Mouse (Mus musculus) hindbrain, embryonic 12.5 days (tissue): ENCODE measurements around the gene F3. TPM values are rescaled to one million over a fixed set of nuclear protein-coding genes. Genes with fewer than 3 reads are reported as not detected.
"Not testable (repeated sequence)": the region's sequence is repeated elsewhere in the genome, so short reads cannot be mapped to it uniquely, and the experiment has no call there.

Experiments used
- ATAC-seq: fragments of 200-750 bp; cut with Nextera tagmentation; 2 replicates; pipeline ENCODE4 v1.8.0; 2017; ENCODE audit warnings: moderate TSS enrichment; ENCODE audit not compliant: low FRiP score
- H3K27ac ChIP-seq: fragments of 300-500 bp; sonication (generic); 2 replicates; pipeline ENCODE4 v1.5.1; 2016; ENCODE audit warnings: mild to moderate bottlenecking
- H3K27me3 ChIP-seq: fragments of 300-500 bp; sonication (generic); 2 replicates; pipeline ENCODE4 v1.6.1; 2016; ENCODE audit warnings: mild to moderate bottlenecking
- H3K36me3 ChIP-seq: fragments of 300-500 bp; sonication (generic); 2 replicates; pipeline ENCODE4 v1.6.1; 2016; ENCODE audit warnings: mild to moderate bottlenecking
- H3K4me1 ChIP-seq: fragments of 300-500 bp; sonication (generic); 2 replicates; pipeline ENCODE4 v1.6.1; 2016
- H3K4me2 ChIP-seq: fragments of 300-500 bp; sonication (generic); replicated peaks from 2 replicates; pipeline ENCODE4 v1.6.1; 2016; ENCODE audit warnings: mild to moderate bottlenecking
- H3K4me3 ChIP-seq: fragments of 300-500 bp; sonication (generic); 2 replicates; pipeline ENCODE4 v1.5.1; 2016; ENCODE audit warnings: mild to moderate bottlenecking
- H3K9ac ChIP-seq: fragments of 300-500 bp; sonication (generic); 2 replicates; pipeline ENCODE4 v1.6.1; 2016; ENCODE audit warnings: mild to moderate bottlenecking, moderate library complexity
- H3K9me3 ChIP-seq: fragments of 300-500 bp; sonication (generic); replicated peaks from 2 replicates; pipeline ENCODE4 v1.6.1; 2016; ENCODE audit warnings: mild to moderate bottlenecking
- WGBS: fragments of 180-500 bp; shearing (Covaris S2); methylation state at CpG from one replicate; pipeline ENCODE4 v1.1.7; 2016; 5-methylcytosine and 5-hydroxymethylcytosine counted together
- polyA plus RNA-seq: library from polyadenylated mRNA; unstranded; fragments of >200 nt; fragmentation: Nextera tagmentation; extraction: Ambion mirVana; gene quantifications from 2 replicates; pipeline ENCODE4 v1.2.1, GENCODE M21; 2016

Gene F3
- polyA plus RNA-seq, 1 experiment from 2014 or later: 6.5 TPM

DNA sequence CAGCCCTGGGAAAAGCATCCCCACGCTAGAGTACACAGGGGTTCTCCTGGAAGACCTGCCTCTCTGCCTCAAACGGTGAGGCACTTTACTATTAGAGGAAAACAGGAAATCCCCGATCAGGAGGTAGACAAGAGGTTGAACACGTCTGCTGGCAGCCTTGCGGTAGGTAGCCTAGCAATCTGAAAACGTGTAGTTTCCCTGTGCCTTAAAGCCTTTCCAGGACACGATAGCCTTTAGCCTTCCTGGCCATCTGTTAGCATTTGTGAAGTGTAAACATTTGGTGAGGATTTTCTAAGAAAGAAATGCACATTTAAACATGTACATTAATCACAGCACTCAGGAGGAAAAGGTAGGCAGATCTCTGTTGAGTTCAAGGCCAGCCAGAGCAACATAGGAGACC, 35.0 kb downstream of the F3 start:
- no peak for ATAC-seq
- WGBS: 76% methylated on average over 7 of the region's 7 CpGs
- Histone ChIP-seq H3K27ac (no peak overlapping the region), H3K36me3 (peaks cover 12% of the 10 kb centered on the region; the same call in 1 of the 2 replicates), H3K27me3 (no peaks in the 10 kb centered on the region), H3K4me1 (peaks cover 6% of the 10 kb centered on the region), H3K9me3 (no peaks in the 10 kb centered on the region), H3K4me3 (no peak overlapping the region), H3K9ac (no peak overlapping the region), H3K4me2 (no peak overlapping the region)

DNA sequence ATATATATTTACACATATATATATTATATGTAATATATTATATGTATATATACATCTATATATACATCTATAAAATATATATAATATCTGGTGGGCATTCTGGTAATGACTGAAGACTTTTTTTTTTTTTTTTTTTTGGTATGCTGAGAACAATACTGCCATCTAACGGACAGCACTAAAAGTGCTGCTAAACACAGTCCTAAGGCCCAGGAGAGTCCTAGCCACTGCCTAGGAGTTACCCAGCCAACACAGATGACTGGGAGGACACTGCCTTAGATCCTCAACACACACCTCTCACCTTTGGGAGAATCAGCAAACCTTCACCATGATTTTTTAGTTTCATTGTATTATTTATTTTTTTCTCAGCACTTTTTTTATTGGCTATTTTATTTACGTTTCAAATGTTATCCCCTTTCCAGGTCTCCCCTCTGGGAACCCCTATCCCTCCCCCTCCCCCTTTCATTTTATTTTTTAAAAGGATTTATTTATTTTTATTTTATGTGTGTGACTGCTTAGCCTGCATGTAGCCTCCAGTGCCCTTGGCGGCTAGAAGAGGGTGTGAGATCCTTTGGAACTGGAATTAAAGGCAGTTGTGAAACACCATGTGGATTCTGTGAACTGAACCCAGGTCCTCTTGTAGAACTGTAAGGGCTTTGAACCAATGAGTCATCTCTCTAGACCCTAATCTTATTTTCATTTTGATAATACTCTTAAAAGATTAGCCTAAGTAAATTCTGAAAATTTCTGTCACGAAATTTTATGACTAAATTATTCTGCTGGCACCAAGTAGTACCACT, 38.9 kb downstream of the F3 start:
- Histone ChIP-seq H3K4me2 (no peak overlapping the region), H3K9ac (no peak overlapping the region), H3K4me1 (no peaks in the 10 kb centered on the region), H3K27me3 (no peaks in the 10 kb centered on the region), H3K4me3 (no peak overlapping the region), H3K27ac (no peak overlapping the region), H3K36me3 (peaks cover 41% of the 10 kb centered on the region), H3K9me3 (no peaks in the 10 kb centered on the region)
- no peak for ATAC-seq
- 65% methylated on average over 4 of the region's 4 CpGs for WGBS

DNA sequence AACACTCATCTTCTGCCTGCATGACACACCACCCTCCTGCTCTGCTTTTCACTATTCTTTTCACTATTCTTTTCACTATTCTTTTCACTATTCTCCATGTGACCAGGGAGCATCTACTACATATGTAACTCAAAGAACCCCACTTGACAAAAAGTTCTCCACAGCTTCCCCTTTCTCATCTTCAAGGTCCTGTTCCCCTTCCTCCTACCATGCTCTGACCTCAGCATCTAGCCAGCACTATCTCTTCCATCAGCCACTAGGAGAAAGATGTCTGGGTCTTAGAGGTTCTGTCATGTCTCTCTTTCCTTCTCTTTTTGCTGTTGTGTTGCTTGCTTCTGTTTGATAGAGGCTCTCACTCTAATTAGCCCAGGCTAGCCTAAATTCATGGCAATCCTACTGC, 42.7 kb downstream of the F3 start:
- H3K27me3 ChIP-seq: no peaks in the 10 kb centered on the region
- no peak overlapping the region for H3K27ac ChIP-seq
- no peaks in the 10 kb centered on the region for H3K9me3 ChIP-seq
- H3K9ac ChIP-seq: no peak overlapping the region
- H3K4me3 ChIP-seq: no peak overlapping the region
- H3K36me3 ChIP-seq: peaks cover 52% of the 10 kb centered on the region
- H3K4me2 ChIP-seq: no peak overlapping the region
- no peaks in the 10 kb centered on the region for H3K4me1 ChIP-seq
- no peak for ATAC-seq

DNA sequence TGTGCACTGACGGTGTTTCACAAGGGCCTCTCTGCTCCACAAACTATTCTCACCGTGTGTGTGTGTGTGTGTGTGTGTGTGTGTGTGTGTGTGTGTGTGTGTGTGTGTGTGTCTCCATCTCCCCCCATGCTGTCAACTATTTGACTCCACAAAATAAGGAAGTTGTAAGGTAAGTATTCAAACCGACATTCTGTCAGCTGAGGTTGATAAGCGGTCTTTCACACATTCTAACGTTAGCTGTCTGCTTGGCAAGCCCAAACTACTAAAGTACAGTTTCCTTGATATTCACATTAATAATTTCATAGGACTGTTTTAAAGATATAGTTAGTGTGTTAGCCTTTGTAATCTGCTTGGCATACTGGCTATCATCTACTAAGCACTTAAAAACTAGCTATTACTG, 43.5 kb downstream of the F3 start:
- Histone ChIP-seq H3K4me1 (no peaks in the 10 kb centered on the region), H3K9me3 (no peaks in the 10 kb centered on the region), H3K4me2 (no peak overlapping the region), H3K9ac (no peak overlapping the region), H3K27ac (no peak overlapping the region), H3K4me3 (no peak overlapping the region), H3K27me3 (no peaks in the 10 kb centered on the region), H3K36me3 (peaks cover 58% of the 10 kb centered on the region)
- WGBS: 90% methylated on average over 5 of the region's 5 CpGs
- ATAC-seq: no peak

DNA sequence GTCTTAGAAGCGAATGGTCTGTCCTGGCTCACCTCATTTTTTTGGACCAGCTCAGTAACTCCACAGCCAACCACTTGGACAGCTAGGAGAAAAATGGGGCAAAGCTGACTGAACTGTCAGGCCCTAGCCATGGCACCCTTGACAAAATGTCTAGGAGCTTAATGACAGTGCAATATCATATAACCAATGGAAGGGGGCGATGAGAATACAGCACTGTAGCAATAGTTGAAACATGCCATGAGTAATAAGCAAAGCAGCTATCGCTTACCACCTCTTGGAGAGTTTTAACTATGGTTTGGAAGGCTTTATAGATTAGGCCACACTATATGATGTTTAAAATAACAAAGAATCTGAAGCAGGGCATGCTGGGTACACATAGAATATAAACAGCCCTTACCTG, 45.4 kb downstream of the F3 start:
- WGBS: 95% methylated on average over 3 of the region's 3 CpGs
- no peaks in the 10 kb centered on the region for H3K9me3 ChIP-seq
- H3K9ac ChIP-seq: no peak overlapping the region
- H3K36me3 ChIP-seq: peaks cover 60% of the 10 kb centered on the region
- H3K27me3 ChIP-seq: no peaks in the 10 kb centered on the region
- no peaks in the 10 kb centered on the region for H3K4me1 ChIP-seq
- no peak overlapping the region for H3K4me2 ChIP-seq
- no peak for ATAC-seq
- no peak overlapping the region for H3K27ac ChIP-seq
- no peak overlapping the region for H3K4me3 ChIP-seq

DNA sequence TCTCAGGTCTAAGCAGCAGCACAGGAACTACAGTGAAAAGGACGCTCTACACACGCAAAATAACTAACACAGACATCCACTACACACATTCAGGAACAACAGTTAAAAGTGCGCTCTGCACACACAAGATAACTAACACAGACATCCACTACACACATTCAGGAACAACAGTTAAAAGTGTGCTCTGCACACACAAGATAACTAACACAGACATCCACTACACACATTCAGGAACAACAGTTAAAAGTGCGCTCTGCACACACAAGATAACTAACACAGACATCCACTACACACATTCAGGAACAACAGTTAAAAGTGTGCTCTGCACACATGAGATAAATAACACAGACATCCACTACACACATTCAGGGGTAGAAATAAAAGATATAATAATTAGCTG, 50.0 kb downstream of the F3 start:
- H3K36me3 ChIP-seq: peaks cover 27% of the 10 kb centered on the region
- not testable (repeated sequence) for H3K4me2 ChIP-seq, H3K4me1 ChIP-seq, H3K9me3 ChIP-seq, H3K27me3 ChIP-seq, H3K9ac ChIP-seq, H3K4me3 ChIP-seq, ATAC-seq, H3K27ac ChIP-seq
- 96% methylated on average over 4 of the region's 4 CpGs for WGBS

DNA sequence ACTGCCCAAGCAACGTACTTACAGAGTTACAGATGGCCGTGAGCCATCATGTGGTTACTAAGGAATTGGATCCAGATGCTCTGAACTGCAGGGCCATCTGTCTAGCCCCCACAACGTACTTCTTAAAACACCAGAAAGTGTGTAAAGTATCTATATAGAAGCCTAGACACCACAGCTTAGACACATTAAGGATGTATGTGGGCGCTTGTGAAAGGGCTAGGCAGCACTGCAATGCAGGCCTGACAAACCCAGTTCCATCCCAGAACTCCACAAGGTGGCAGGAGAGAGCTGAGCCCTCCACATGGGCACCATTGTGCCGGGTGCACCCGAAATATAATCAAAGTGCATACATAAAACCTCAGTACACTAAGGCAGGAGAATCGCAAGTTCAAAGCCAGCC, 54.6 kb downstream of the F3 start:
- H3K9ac ChIP-seq: no peak overlapping the region
- no peak overlapping the region for H3K4me2 ChIP-seq
- H3K36me3 ChIP-seq: peaks cover 3% of the 10 kb centered on the region; the same call in 1 of the 2 replicates
- ATAC-seq: no peak
- H3K4me1 ChIP-seq: no peaks in the 10 kb centered on the region
- no peaks in the 10 kb centered on the region for H3K27me3 ChIP-seq
- H3K27ac ChIP-seq: no peak overlapping the region
- 48% methylated on average over 7 of the region's 7 CpGs for WGBS
- H3K4me3 ChIP-seq: no peak overlapping the region
- no peaks in the 10 kb centered on the region for H3K9me3 ChIP-seq

DNA sequence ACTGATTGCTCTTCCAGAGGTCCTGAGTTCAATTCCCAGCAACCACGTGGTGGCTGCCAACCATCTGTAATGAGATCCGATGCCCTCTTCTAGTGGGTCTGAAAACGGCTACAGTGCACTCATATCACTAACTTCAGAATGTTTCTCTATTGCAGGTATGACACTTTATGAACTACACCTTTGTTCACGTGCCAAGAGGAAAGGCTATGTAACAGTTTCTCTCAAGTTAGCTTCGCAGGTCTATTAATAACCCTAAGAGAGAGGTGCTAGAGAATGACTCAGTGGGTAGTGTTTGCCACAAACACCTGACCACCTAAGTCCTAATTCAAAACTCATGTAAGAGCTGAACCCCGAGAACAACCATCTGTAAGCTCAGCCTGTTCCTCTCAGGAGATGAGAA, 59.7 kb downstream of the F3 start:
- no peaks in the 10 kb centered on the region for H3K27me3 ChIP-seq
- no peak overlapping the region for H3K9ac ChIP-seq
- 88% methylated on average over 6 of the region's 6 CpGs for WGBS
- no peak overlapping the region for H3K4me3 ChIP-seq
- 0 out of 2 replicates have a peak, but pooled peaks cover 4% of the 10 kb centered on the region for H3K36me3 ChIP-seq
- H3K9me3 ChIP-seq: no peaks in the 10 kb centered on the region
- no peaks in the 10 kb centered on the region for H3K4me1 ChIP-seq
- H3K4me2 ChIP-seq: no peak overlapping the region
- ATAC-seq: no peak
- no peak overlapping the region for H3K27ac ChIP-seq

Other genes with a start within 250 kb of the F3 start
- 0.97 and 1.5 TPM in 2 replicates for gene Slc44a3, start 191.1 kb upstream of the F3 start, polyA plus RNA-seq
- gene 4930432M17Rik, start 52.8 kb upstream of the F3 start, polyA plus RNA-seq: not detected in 2 replicates
- gene Abcd3, start 91.8 kb downstream of the F3 start, polyA plus RNA-seq: 65.3 and 72.3 TPM in 2 replicates
- gene Arhgap29, start 229.0 kb downstream of the F3 start, polyA plus RNA-seq: 41.5 and 50.6 TPM in 2 replicates